Mouse (Mus musculus): ENCODE measurements around the gene Mrpl48. TPM values are rescaled to one million over a fixed set of nuclear protein-coding genes. Genes with fewer than 3 reads are reported as not detected.

Mrpl48 gene
- 10 to 100 TPM; 57.7 to 62.5 TPM for total RNA-seq (2021)
- long read RNA-seq, experiment 1, full-length matches to known transcripts, result 21 of 38 reads
- long read RNA-seq, experiment 1, partial matches to known transcripts, result 0 of 38 reads
- long read RNA-seq, experiment 1, other reads (novel, unspliced or antisense), result 17 of 38 reads
- long read RNA-seq, experiment 2, full-length matches to known transcripts, result 80 of 99 reads
- long read RNA-seq, experiment 2, partial matches to known transcripts, result 1 of 99 reads
- long read RNA-seq, experiment 2, other reads (novel, unspliced or antisense), result 18 of 99 reads

GRCm38 (mm10) chr7:100608130-100608741 lies at the start of gene Mrpl48:
Gene Mrpl48 (minus strand): TSS chr7:100608301.
- DNase-seq (ENCODE audit: low spot score in 2 of 2), result peak; percentile 53 to 61

- DNase-seq (ENCODE audit: low spot score in 2 of 2), result peak in 1 of 2 experiments; percentile 57
Measured at GRCm38 (mm10) chr7:100656739-100657138, 48.6 kb upstream of the Mrpl48 start.

- DNase-seq (ENCODE audit: low spot score in 2 of 2), result no peak
Measured at GRCm38 (mm10) chr7:100654441-100654840, 46.3 kb upstream of the Mrpl48 start.

GRCm38 (mm10) chr7:100653480-100654266 lies 45.6 kb upstream of the Mrpl48 start:
- DNase-seq (ENCODE audit: low spot score in 2 of 2), result peak; percentile 42 to 77

GRCm38 (mm10) chr7:100651011-100651410 lies 42.9 kb upstream of the Mrpl48 start:
- DNase-seq (ENCODE audit: low spot score in 2 of 2), result no peak

- DNase-seq (ENCODE audit: low spot score in 2 of 2), result no peak
Measured at GRCm38 (mm10) chr7:100650421-100650820, 42.3 kb upstream of the Mrpl48 start.

GRCm38 (mm10) chr7:100649826-100650225 lies 41.7 kb upstream of the Mrpl48 start:
- DNase-seq (ENCODE audit: low spot score in 2 of 2), result no peak

- DNase-seq (ENCODE audit: low spot score in 2 of 2), result no peak
Measured at GRCm38 (mm10) chr7:100649095-100649494, 41.0 kb upstream of the Mrpl48 start.

GRCm38 (mm10) chr7:100645147-100645546 lies 37.0 kb upstream of the Mrpl48 start:
- DNase-seq (ENCODE audit: low spot score in 2 of 2), result peak; percentile 67 to 78

- no peak for DNase-seq (ENCODE audit: low spot score in 2 of 2)
Measured at GRCm38 (mm10) chr7:100642413-100642812, 34.3 kb upstream of the Mrpl48 start.

- DNase-seq (ENCODE audit: low spot score in 2 of 2), result no peak
Measured at GRCm38 (mm10) chr7:100637657-100638056, 29.6 kb upstream of the Mrpl48 start.

- no peak for DNase-seq (ENCODE audit: low spot score in 2 of 2)
Measured at GRCm38 (mm10) chr7:100624538-100624937, 16.4 kb upstream of the Mrpl48 start.

- no peak for DNase-seq (ENCODE audit: low spot score in 2 of 2)
Measured at GRCm38 (mm10) chr7:100622277-100622676, 14.2 kb upstream of the Mrpl48 start.

- no peak for DNase-seq (ENCODE audit: low spot score in 2 of 2)
Measured at GRCm38 (mm10) chr7:100616121-100616857, 8.2 kb upstream of the Mrpl48 start.

- no peak for DNase-seq (ENCODE audit: low spot score in 2 of 2)
Measured at GRCm38 (mm10) chr7:100608910-100609309, 809 bp upstream of the Mrpl48 start.

- peak; percentile 96 to 99 for DNase-seq (ENCODE audit: low spot score in 2 of 2)
Measured at GRCm38 (mm10) chr7:100607214-100608129, 629 bp downstream of the Mrpl48 start, which contains the start of gene Rab6a. Gene Rab6a (plus strand): TSS chr7:100607410.

GRCm38 (mm10) chr7:100600211-100600610 lies 7.9 kb downstream of the Mrpl48 start:
- DNase-seq (ENCODE audit: low spot score in 2 of 2), result no peak

- DNase-seq (ENCODE audit: low spot score in 2 of 2), result no peak
Measured at GRCm38 (mm10) chr7:100593349-100593748, 14.8 kb downstream of the Mrpl48 start.

GRCm38 (mm10) chr7:100591522-100591852 lies 16.6 kb downstream of the Mrpl48 start:
- no peak for DNase-seq (ENCODE audit: low spot score in 2 of 2)

GRCm38 (mm10) chr7:100590845-100591521 lies 17.1 kb downstream of the Mrpl48 start:
- DNase-seq (ENCODE audit: low spot score in 2 of 2), result peak; percentile 79 to 85

Data from layer of hippocampus, postnatal 14 days (tissue).